Mouse (Mus musculus) liver, postnatal 0 days (tissue): ENCODE data around the gene Hist1h2ac.

Experiments
- CTCF ChIP-seq: sonication (generic); IDR thresholded peaks from 2 replicates; pipeline ENCODE4 v1.5.1; 2016; ENCODE audit warnings: antibody characterized with exemption, low read depth
- EP300 ChIP-seq: IDR thresholded peaks from 2 replicates; pipeline ENCODE4 v1.6.1; 2016; ENCODE audit warnings: antibody characterized with exemption, low read depth, mild to moderate bottlenecking

- TF ChIP-seq CTCF = no peak
- no peak for TF ChIP-seq EP300
Observed at GRCm38 (mm10) chr13:23694956-23695355, 11.2 kb upstream of the Hist1h2ac start.
